Mouse (Mus musculus) midbrain, embryonic 10.5 days (tissue): ENCODE results near the gene Creb5. TPM values are rescaled to one million over a fixed set of nuclear protein-coding genes. Genes with fewer than 3 reads are reported as not detected.

Source experiments
- DNase-seq: peaks from one replicate; pipeline ENCODE4 v3.0.0-alpha.2; 2017; ENCODE audit warnings: low spot score
- H3K27ac ChIP-seq: fragments of 300-500 bp; sonication (generic); replicated peaks from 2 replicates; pipeline ENCODE4 v1.5.1; 2016; ENCODE audit warnings: mild to moderate bottlenecking
- H3K27me3 ChIP-seq: fragments of 300-500 bp; sonication (generic); 2 replicates; pipeline ENCODE4 v1.6.1; 2016; ENCODE audit warnings: low read depth, mild to moderate bottlenecking; ENCODE audit not compliant: poor library complexity, severe bottlenecking
- H3K36me3 ChIP-seq: fragments of 300-500 bp; sonication (generic); 2 replicates; pipeline ENCODE4 v1.6.1; 2016; ENCODE audit warnings: mild to moderate bottlenecking, moderate library complexity
- H3K4me1 ChIP-seq: fragments of 300-500 bp; sonication (generic); 2 replicates; pipeline ENCODE4 v1.6.1; 2016
- H3K4me3 ChIP-seq: fragments of 300-500 bp; sonication (generic); 2 replicates; pipeline ENCODE4 v1.5.1; 2016; ENCODE audit warnings: mild to moderate bottlenecking, moderate library complexity
- H3K9me3 ChIP-seq: fragments of 300-500 bp; sonication (generic); replicated peaks from 2 replicates; pipeline ENCODE4 v1.6.1; 2016; ENCODE audit warnings: mild to moderate bottlenecking
- WGBS: fragments of 180-500 bp; shearing (Covaris S2); methylation state at CpG from one replicate; pipeline ENCODE4 v1.1.7; 2016; 5-methylcytosine and 5-hydroxymethylcytosine counted together
- polyA plus RNA-seq: library from polyadenylated mRNA; unstranded; fragments of >200 nt; fragmentation: Nextera tagmentation; extraction: Ambion mirVana; gene quantifications from 2 replicates; pipeline ENCODE4 v1.2.1, GENCODE M21; 2016

Gene Creb5
- polyA plus RNA-seq, 1 experiment from 2014 or later, result 4.8 TPM

GRCm38 (mm10) chr6:53290215-53290990 lies 3.3 kb downstream of the Creb5 start:
- H3K9me3 ChIP-seq, result no peaks in the 10 kb centered on the region
- peaks cover 75% of the 10 kb centered on the region for H3K27me3 ChIP-seq
- 26% methylated on average over 8 of the region's 8 CpGs for WGBS
- H3K4me3 ChIP-seq, result no peak overlapping the region
- DNase-seq, result peak; percentile 22
- H3K27ac ChIP-seq, result no peak overlapping the region
- no peaks in the 10 kb centered on the region for H3K36me3 ChIP-seq
- peaks cover 44% of the 10 kb centered on the region for H3K4me1 ChIP-seq

- WGBS, result 54% methylated on average over 1 of the region's 1 CpGs
- Histone ChIP-seq H3K27me3 (peaks cover 51% of the 10 kb centered on the region), H3K9me3 (no peaks in the 10 kb centered on the region), H3K27ac (no peak overlapping the region), H3K4me3 (no peak overlapping the region), H3K4me1 (peaks cover 27% of the 10 kb centered on the region), H3K36me3 (no peaks in the 10 kb centered on the region)
- no peak for DNase-seq
Observed at GRCm38 (mm10) chr6:53292931-53293330, 5.9 kb downstream of the Creb5 start.

DNA sequence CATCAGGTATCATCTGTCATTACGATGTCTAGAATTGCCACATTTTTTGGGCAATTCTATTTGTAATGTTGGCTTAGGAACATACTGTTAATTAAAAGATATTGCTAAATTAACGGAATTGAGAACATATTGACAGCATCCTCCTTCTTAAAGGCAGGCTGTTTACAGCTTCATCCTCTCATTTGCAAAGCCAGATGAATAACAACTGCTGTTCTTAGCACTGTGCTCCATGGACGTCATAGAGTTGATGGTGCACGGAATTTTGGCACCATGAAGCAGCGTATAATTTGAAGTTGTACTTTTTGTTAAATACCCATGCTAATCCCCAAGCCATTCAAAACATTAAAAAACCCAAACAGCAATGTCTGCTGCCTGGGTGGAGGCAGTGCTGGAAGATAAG lies 10.8 kb downstream of the Creb5 start:
- H3K27me3 ChIP-seq, result peaks cover 2% of the 10 kb centered on the region; the same call in 1 of the 2 replicates
- no peak overlapping the region for H3K4me3 ChIP-seq
- H3K36me3 ChIP-seq, result no peaks in the 10 kb centered on the region
- H3K4me1 ChIP-seq, result 0 out of 2 replicates have a peak, but pooled peaks cover 2% of the 10 kb centered on the region
- no peak for DNase-seq
- H3K27ac ChIP-seq, result no peak overlapping the region
- H3K9me3 ChIP-seq, result no peaks in the 10 kb centered on the region
- WGBS, result 79% methylated on average over 5 of the region's 5 CpGs

GRCm38 (mm10) chr6:53304201-53304600 lies 17.1 kb downstream of the Creb5 start:
- H3K27me3 ChIP-seq, result no peaks in the 10 kb centered on the region
- H3K9me3 ChIP-seq, result no peaks in the 10 kb centered on the region
- H3K27ac ChIP-seq, result no peak overlapping the region
- no peaks in the 10 kb centered on the region for H3K36me3 ChIP-seq
- 73% methylated on average over 2 of the region's 2 CpGs for WGBS
- no peak overlapping the region for H3K4me3 ChIP-seq
- DNase-seq, result no peak
- peaks cover 18% of the 10 kb centered on the region for H3K4me1 ChIP-seq

DNA sequence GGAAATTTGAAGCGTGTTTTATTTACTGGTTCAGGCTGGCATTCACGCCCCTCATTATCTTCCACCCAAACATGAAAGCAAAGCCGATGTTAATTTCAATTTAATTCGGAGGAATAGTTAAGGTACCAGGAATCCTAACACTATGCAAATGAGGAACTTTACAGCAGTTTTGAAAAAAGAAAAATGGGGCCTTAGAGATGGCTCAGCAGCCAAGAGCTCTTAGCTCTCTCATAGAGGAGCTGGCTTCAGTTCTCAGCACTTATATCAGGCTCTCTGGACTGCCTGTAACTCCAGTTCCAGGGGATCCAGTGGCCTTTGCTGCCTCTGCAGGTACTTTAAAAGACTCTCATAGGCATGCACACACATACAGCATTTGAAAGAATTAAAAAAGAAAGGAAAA lies 19.1 kb downstream of the Creb5 start:
- WGBS, result 89% methylated on average over 4 of the region's 4 CpGs
- Histone ChIP-seq H3K27ac (no peak overlapping the region), H3K9me3 (no peaks in the 10 kb centered on the region), H3K4me1 (peaks cover 24% of the 10 kb centered on the region), H3K36me3 (no peaks in the 10 kb centered on the region), H3K27me3 (no peaks in the 10 kb centered on the region), H3K4me3 (no peak overlapping the region)
- no peak for DNase-seq

DNA sequence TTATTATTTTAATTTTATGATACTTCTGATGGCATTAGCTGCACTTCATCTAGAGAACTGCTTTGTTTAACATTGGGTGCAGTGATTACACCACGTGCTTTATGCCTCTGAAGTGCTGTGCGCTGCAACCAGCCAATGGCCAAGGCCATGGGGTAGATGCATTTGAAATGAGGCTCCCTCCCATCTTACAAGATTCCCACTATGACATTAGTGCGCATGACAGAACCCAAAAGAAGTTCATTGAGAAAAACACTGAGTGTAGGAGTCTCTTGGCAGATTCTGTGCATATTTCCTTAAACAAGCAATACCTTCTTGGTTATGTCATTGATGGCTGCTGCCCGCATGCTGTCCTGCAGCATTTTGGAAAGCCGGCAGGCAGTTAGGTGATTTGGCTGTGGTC lies 19.6 kb downstream of the Creb5 start:
- Histone ChIP-seq H3K4me1 (peaks cover 24% of the 10 kb centered on the region), H3K4me3 (no peak overlapping the region), H3K27me3 (no peaks in the 10 kb centered on the region), H3K36me3 (no peaks in the 10 kb centered on the region), H3K27ac (no peak overlapping the region), H3K9me3 (no peaks in the 10 kb centered on the region)
- no peak for DNase-seq
- 85% methylated on average over 5 of the region's 5 CpGs for WGBS

GRCm38 (mm10) chr6:53308684-53309083 lies 21.6 kb downstream of the Creb5 start:
- Histone ChIP-seq H3K27ac (no peak overlapping the region), H3K36me3 (no peaks in the 10 kb centered on the region), H3K27me3 (no peaks in the 10 kb centered on the region), H3K4me1 (peaks cover 24% of the 10 kb centered on the region), H3K4me3 (no peak overlapping the region), H3K9me3 (no peaks in the 10 kb centered on the region)
- 71% methylated on average over 6 of the region's 6 CpGs for WGBS
- no peak for DNase-seq

GRCm38 (mm10) chr6:53313604-53314003 lies 26.5 kb downstream of the Creb5 start:
- H3K9me3 ChIP-seq, result no peaks in the 10 kb centered on the region
- H3K36me3 ChIP-seq, result no peaks in the 10 kb centered on the region
- WGBS, result 95% methylated on average over 6 of the region's 6 CpGs
- peaks cover 10% of the 10 kb centered on the region for H3K4me1 ChIP-seq
- no peak overlapping the region for H3K27ac ChIP-seq
- H3K4me3 ChIP-seq, result no peak overlapping the region
- DNase-seq, result no peak
- H3K27me3 ChIP-seq, result no peaks in the 10 kb centered on the region

DNA sequence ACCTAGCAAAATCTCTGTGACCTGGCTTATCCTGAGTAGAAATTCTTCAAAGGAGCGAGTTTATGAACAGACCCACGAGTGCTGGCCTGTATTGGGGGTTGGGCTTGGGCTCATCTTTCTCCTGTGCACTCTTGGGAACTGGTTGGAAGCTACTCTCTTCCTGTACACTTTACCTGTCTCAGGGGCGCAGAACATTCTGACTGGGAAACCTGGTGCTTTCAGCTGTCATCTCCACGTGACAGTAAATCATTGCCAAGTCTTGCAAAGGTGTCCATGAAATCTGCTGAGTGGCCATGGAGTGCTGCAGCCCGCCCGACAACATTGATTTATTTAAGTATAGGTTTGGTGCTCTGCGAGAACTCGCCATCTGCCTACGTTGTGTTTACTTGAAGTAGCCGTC lies 27.1 kb downstream of the Creb5 start:
- 91% methylated on average over 10 of the region's 10 CpGs for WGBS
- Histone ChIP-seq H3K4me3 (no peak overlapping the region), H3K4me1 (peaks cover 6% of the 10 kb centered on the region), H3K9me3 (no peaks in the 10 kb centered on the region), H3K36me3 (no peaks in the 10 kb centered on the region), H3K27ac (no peak overlapping the region), H3K27me3 (no peaks in the 10 kb centered on the region)
- DNase-seq, result no peak

GRCm38 (mm10) chr6:53319543-53320325 lies 32.7 kb downstream of the Creb5 start:
- Histone ChIP-seq H3K27ac (no peak overlapping the region), H3K4me1 (no peaks in the 10 kb centered on the region)
- DNase-seq, result no peak

DNA sequence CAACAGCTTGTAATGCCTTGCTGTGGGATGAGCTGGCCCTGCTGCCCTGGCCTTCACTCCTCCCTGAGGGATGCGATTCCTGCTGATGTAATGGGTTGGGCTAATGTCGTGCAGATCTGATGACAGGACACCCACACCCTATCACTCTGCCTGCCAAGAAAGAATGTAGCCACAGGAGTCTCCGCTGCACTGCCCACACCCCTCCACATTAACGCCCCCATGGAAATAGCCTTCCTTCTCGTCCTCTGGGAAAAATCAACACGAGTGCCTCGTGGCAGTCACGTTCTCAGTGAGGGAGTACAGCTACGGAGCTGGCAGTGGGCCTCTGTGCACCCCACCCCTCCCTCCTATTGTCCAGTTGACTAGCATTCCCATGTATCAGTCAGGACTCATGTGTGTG lies 50.3 kb downstream of the Creb5 start:
- Histone ChIP-seq H3K27ac (no peak overlapping the region), H3K4me1 (0 out of 2 replicates have a peak, but pooled peaks cover 6% of the 10 kb centered on the region), H3K27me3 (no peaks in the 10 kb centered on the region), H3K9me3 (no peaks in the 10 kb centered on the region), H3K36me3 (no peaks in the 10 kb centered on the region), H3K4me3 (no peak overlapping the region)
- no peak for DNase-seq
- 70% methylated on average over 9 of the region's 9 CpGs for WGBS

More at GRCm38 (mm10) chr6:53319543-53320325, 32.7 kb downstream of the Creb5 start:
- Histone ChIP-seq H3K4me3 (no peak overlapping the region), H3K27me3 (no peaks in the 10 kb centered on the region; the same call in 1 of the 2 replicates), H3K9me3 (no peaks in the 10 kb centered on the region), H3K36me3 (no peaks in the 10 kb centered on the region)
- 82% methylated on average over 17 of the region's 17 CpGs for WGBS

- Histone ChIP-seq H3K27ac (no peak overlapping the region), H3K36me3 (no peaks in the 10 kb centered on the region), H3K9me3 (no peaks in the 10 kb centered on the region), H3K27me3 (no peaks in the 10 kb centered on the region), H3K4me1 (peaks cover 3% of the 10 kb centered on the region; the same call in 1 of the 2 replicates), H3K4me3 (no peak overlapping the region)
- DNase-seq, result no peak
- WGBS, result 91% methylated on average over 9 of the region's 9 CpGs
Observed at GRCm38 (mm10) chr6:53352311-53352960, 65.4 kb downstream of the Creb5 start.
